Mouse (Mus musculus): Measurements from ENCODE around the gene Lrrk1.

Gene Lrrk1

DNA sequence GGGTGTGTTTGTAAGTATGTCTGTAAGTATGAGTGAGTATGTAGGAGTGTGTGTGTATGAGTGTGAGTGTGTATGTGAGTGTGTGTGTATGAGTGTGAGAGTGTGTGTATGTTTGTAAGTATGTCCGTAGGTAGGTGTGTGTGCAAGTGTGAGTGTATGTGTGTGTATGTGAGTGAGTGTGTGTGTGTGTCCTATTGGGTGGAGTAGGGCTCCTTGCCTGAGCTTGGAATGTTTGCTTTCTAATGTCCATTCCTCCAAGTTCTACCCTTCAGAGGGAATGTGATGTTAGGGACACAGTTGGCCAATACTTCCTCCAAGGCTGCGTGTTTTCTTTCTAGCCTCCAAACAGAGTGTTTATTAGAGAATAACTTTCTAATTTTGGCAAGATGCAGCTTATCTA lies 51.2 kb downstream of the Lrrk1 start:
- no peak for DNase-seq (ENCODE audit: low read depth)

- no peak for DNase-seq (ENCODE audit: low read depth)
Measured at GRCm38 (mm10) chr7:66333906-66334500, 54.1 kb downstream of the Lrrk1 start.

DNA sequence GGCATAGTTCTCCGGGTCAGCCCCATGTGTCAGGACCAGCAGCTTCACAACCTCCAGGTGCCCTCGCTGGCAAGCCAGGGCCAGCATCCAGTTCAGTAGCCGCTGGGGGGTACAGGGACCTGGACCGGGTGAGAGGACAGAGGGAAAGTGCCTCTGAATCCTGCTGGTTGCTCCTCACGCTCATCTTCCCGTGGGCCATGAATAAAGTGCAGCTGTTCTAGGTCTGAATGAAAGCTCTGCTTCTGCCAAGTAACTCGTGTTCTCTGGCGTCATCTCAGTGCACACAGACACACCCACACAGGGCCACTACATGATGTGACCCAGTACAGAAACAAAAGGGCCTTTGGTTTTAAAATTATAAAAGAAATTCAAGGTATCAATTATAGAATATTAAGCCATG lies 55.8 kb downstream of the Lrrk1 start:
- no peak for DNase-seq (ENCODE audit: low read depth)

DNA sequence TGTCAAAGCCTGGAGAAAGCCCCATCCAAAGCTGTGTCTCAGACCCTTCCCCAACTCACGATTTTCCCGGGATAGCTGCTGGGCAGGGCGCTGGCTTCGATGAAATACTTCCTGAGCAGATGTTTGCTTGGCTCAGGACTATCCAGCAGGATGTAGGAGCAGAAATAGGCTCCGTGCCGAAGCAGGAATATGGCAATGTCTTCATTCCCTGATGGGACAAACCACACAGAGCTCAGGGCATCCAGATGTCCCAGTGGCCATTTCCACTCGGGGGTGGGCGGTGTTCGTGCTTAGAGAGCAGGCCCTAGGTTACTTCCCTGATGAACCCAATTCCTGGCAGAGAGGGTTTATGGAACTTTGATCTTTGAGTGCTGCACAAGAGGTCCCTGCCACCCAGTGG lies 57.5 kb downstream of the Lrrk1 start:
- DNase-seq (ENCODE audit: low read depth) = no peak

GRCm38 (mm10) chr7:66327516-66327915 lies 60.6 kb downstream of the Lrrk1 start:
- no peak for DNase-seq (ENCODE audit: low read depth)

DNA sequence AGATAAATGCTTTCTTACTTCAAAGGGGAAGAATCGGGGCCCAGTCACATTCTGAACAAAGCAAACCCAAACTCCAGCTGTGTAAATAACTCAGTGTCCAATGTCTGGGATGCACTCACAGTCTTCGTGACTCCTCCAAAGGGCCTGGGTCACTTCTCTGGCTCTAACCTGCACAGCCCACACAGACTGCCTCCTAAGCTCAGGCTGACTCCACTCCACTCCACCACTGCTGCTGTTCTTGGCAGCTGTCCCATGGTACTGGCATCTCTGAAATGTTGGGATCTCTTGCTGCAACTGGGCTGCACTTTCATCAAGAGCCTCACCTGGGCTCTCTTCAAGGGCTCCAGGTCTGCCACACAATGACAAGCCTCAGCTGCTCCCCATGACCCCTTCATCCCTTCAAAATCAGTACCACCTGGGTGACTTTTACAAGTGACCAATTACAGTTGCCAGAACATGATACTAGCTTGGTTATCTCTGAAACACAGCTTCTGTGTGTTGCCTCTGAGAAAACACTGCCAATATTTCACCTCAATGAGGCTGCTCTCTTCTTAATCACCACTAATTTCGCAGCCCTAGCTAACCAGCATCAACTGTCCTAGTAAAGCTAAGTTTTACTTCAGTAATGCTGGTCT lies 62.6 kb downstream of the Lrrk1 start:
- DNase-seq (ENCODE audit: low read depth) = no peak

- DNase-seq (ENCODE audit: low read depth) = no peak
Measured at GRCm38 (mm10) chr7:66323252-66324015, 64.7 kb downstream of the Lrrk1 start.

GRCm38 (mm10) chr7:66320996-66321395 lies 67.2 kb downstream of the Lrrk1 start:
- peak; percentile 29 for DNase-seq (ENCODE audit: low read depth)

DNA sequence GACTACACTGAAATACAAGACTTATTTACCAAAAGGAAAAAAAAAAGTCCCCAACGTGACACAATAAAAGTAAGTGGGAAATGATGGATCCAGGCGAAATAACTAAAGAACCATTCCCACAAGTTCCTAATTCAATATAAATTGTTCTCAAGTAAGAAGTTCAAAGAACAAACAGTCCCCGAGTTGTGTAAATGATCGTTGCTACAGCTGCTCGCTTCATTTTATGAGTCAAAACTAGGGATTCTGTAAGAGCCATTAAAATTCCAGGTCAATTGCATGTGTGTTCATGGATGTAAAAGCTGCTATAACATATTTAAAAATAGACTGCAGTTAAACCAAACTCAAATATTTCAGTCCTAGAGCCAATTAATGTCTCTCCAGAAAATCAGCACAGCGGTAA lies 70.0 kb downstream of the Lrrk1 start:
- DNase-seq (ENCODE audit: low read depth) = no peak

DNA sequence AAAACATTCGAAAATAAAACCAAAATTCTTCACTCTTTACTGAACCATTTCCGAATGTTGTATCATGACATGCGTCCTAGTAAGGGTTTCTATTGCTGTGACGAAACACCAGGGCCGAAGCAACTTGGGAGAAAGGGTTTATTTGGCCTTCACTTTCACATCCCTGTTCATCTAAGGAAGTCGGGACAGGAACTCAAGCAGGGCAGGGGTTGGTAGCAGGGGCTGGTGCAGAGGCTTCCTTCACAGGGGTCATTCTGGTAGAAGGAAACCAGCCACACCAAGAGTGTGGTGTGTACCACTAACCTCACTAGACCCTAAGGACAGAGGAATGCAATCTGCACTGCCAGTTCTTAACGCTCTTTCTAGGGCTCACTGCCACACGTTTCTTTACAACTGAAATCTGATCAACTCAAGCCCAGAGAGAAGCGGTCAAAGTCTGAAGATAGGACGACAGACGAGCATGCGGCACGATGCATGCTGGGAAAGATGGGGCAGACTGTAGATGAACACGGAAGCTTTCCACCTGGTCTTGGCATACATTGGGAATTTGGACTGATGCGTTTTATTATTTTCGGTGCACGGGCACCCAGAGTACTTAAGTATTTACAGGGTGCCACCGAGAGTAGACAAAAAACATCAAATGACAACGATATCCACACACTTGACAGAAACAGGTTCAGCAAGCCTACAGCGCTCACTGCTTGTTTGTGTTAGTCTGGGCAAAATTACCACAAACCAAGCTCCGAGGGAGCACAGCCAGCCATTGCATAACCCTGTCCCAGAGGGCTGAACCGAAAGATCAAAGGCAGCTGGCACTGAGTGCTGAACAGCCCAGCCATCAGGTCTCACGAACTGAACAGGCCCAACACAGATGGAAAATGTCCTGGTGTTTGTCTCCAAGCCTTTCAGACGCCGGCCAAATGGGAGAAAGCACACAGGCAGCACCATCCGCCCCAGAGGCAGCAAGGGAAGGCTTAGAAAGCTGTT lies 77.2 kb downstream of the Lrrk1 start:
- DNase-seq (ENCODE audit: low read depth) = no peak

DNA sequence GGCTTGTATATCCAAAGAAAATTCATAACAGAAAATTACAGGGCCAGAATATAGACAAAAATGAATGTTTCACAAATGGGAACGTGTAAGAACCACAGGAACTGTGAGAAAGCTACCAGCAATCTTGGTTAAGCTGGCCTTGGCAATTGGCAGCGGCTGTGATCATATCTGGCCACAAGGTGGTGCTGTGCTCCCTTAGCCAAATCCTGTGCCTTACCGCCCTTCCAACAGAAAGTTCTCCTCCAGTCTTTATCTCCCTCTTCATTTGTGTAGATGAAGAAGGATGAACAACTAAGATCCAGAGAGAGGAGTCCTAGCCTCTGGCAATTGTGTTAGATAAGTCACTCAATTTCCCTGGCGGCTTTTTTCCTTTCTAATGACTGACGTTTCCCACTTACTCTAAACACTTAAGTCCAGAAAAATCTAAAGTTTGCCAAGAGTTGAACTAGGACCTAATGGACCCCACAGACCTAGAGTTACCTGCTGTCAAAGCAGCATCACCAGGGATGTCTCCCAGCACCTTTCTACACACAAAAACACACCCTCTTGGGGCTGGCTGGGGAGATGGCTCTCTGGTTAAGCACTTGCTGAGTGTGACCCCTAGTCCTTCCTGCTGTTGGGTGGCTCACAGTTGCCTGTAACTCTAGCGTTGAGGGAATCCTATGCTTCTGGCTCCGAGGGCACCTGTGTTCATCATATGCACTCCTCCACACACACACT lies 78.0 kb downstream of the Lrrk1 start:
- DNase-seq (ENCODE audit: low read depth) = peak; percentile 56

DNA sequence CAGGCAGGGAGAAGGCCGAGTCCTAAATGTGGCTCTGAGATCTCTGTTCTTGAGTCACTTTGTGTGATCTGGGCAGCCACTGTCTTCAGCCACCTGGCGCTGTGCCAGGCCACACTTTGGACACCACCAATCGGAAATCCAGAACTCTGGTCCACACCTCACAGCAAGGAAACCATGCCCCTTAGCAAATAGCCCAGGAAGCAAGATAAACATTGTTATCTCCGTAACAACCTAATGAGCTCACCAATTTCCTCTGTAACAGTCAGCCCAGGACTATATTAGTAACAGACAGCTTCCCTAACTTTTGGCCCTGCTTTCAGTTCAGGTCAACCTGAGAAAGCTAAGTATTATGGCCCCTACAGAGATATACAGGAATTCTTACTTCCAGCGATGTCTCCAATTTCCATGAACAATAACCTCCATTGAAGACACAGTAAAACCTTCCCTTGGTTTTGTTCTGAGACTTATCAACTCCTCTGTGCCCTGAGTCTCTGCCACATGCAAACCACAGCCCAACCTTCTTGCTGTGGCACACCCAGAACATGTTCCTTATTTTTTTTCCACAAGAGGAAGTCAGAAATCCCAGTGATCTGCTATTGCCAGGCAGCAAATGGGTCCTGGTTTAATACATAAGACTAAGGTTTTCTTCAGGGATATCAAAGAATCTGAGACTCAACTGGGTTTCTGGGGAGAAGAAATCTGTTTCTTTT lies 78.8 kb downstream of the Lrrk1 start:
- no peak for DNase-seq (ENCODE audit: low read depth)

GRCm38 (mm10) chr7:66308581-66309239 lies 79.4 kb downstream of the Lrrk1 start:
- DNase-seq (ENCODE audit: low read depth) = no peak

GRCm38 (mm10) chr7:66307791-66308190 lies 80.4 kb downstream of the Lrrk1 start:
- DNase-seq (ENCODE audit: low read depth) = no peak

- no peak for DNase-seq (ENCODE audit: low read depth)
Measured at GRCm38 (mm10) chr7:66305714-66306198, 82.4 kb downstream of the Lrrk1 start.

GRCm38 (mm10) chr7:66304993-66305713 lies 83.0 kb downstream of the Lrrk1 start:
- no peak for DNase-seq (ENCODE audit: low read depth)

DNA sequence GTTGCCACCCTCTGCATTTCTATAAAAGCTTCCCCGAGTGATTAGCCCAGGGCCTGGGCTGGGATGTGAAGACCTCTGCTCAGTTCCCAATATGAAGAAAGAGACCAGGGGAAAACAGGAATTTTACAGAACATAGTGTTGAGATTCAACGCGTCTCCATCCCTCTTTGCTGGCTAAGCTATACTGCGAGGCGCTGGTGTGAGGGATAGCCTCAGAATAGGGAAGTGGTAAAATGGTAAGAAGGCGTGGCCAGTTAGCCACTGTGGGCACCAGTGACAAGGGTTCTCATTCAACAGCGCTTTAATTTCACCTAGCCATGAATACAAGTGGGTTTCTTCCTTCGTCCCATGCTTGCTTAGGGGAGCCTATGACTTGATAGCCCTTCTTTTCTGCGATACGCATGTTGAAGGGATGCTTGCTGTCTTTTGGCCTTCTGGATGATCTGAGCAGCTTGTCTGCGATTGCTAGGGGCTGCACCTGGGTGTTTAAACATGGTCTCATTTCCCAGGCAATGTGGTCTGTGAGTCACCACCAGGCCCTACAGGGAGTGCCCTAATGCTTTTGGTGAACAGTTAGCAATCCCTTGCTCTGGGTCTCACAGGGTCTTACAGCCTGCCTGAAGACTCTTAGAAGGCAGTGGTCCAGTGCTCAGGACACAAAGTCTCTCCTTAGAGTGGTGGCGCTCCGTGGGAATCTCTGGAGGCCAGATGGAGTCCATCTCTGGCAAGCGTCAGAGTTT lies 84.1 kb downstream of the Lrrk1 start:
- DNase-seq (ENCODE audit: low read depth) = no peak

GRCm38 (mm10) chr7:66301486-66301885 lies 86.7 kb downstream of the Lrrk1 start:
- DNase-seq (ENCODE audit: low read depth) = no peak

GRCm38 (mm10) chr7:66300680-66301079 lies 87.5 kb downstream of the Lrrk1 start:
- DNase-seq (ENCODE audit: low read depth) = peak; percentile 87
